Mouse (Mus musculus): ENCODE results near the gene Wfdc21. TPM values are rescaled to one million over a fixed set of nuclear protein-coding genes. Genes with fewer than 3 reads are reported as not detected.

Wfdc21 gene
- total and polyA plus RNA-seq, 2 experiments from 2014 or later = not detected

DNA sequence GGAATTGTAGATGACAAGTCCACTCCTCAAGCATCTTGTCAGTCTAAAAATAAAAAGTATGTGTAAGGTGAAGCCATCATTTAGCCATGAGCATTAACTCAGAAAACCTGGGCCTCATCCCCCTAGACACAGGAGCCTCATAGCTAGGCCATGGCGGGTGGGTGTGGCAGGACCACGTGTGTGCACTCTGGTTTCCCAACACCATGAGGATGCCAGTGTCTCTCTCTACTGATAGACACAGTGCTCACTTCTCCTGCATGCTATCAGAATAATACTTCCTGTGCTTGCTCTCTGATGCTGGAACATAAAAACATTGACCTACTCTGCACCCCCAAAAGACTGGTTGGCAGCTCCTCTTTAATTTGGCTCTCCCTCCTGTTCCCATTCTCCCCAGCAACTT lies 10.9 kb upstream of the Wfdc21 start:
- Histone ChIP-seq H3K4me3 (ENCODE audit: low read depth, low read length) (no peak overlapping the region), H3K9ac (replicated peaks; ENCODE audit: low read length, poor library complexity, severe bottlenecking) (no peak overlapping the region), H3K4me2 (ENCODE audit: low read depth, low read length, poor library complexity, severe bottlenecking) (no peak overlapping the region), H3K4me1 (ENCODE audit: insufficient read depth, low read length) (no peaks in the 10 kb centered on the region), H3K27me3 (ENCODE audit: insufficient read depth, low read length) (no peaks in the 10 kb centered on the region), H3K9me3 (ENCODE audit: low read length) (no peaks in the 10 kb centered on the region), H3K36me3 (ENCODE audit: insufficient read depth, low read length) (no peaks in the 10 kb centered on the region), H3K27ac (ENCODE audit: low read depth, low read length) (no peak overlapping the region)
- DNase-seq (ENCODE audit: low spot score) = no peak
- no peak for TF ChIP-seq CTCF (IDR thresholded peaks at IDR 0.05)
- whole genome bisulfite sequencing = 75% methylated on average over 2 of the region's 2 CpGs
- ATAC-seq (ENCODE audit: low FRiP score) = no peak

DNA sequence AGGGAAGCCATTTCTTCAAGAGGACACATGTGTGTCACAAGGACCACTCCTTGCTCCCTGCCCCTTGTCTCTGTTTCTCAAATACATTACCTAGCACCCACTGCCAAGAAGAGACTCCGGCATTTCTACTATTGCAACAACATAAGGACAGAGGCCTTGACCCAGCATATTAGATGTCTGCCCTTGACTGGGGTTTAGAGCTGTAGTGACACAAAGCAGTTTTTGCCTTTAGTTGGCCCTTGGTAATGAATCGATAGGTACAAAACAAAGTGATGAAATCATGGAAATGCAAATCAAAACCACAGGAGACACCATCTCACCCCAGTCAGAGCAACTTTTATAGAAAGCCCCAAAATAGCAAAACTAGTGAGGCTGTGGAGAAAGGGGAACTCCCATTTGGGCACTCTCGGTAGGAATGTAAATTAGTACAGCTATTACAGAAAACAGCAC lies 9.6 kb upstream of the Wfdc21 start:
- H3K4me2 ChIP-seq (ENCODE audit: low read depth, low read length, poor library complexity, severe bottlenecking) = no peak overlapping the region
- no peaks in the 10 kb centered on the region for H3K36me3 ChIP-seq (ENCODE audit: insufficient read depth, low read length)
- H3K27ac ChIP-seq (ENCODE audit: low read depth, low read length) = no peak overlapping the region
- no peak for TF ChIP-seq CTCF (IDR thresholded peaks at IDR 0.05)
- ATAC-seq (ENCODE audit: low FRiP score) (no peak), DNase-seq (ENCODE audit: low spot score) (no peak)
- no peaks in the 10 kb centered on the region for H3K4me1 ChIP-seq (ENCODE audit: insufficient read depth, low read length)
- H3K4me3 ChIP-seq (ENCODE audit: low read depth, low read length) = no peak overlapping the region
- H3K9me3 ChIP-seq (ENCODE audit: low read length) = no peaks in the 10 kb centered on the region
- 82% methylated on average over 3 of the region's 3 CpGs for WGBS
- H3K27me3 ChIP-seq (ENCODE audit: insufficient read depth, low read length) = peaks cover 8% of the 10 kb centered on the region; the same call in 1 of the 2 replicates
- no peak overlapping the region for H3K9ac ChIP-seq (replicated peaks; ENCODE audit: low read length, poor library complexity, severe bottlenecking)

DNA sequence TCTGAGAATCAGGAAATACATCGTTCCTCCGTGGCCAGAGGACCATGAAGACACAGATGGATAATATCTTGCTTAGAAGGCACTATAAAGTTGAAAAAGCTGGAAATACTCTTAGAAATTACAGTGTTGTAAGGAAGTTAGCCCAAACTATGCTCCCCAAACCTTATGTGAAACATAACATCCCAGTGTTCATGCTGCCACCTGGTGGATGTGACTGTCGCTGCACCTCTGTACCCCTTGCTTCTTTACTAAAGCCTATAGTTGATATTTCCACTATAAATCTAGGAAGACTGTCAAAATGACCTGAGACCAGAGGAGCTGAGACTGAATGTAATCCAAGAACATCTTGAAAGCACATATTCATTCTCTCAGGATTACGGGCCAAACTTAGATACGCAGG lies 7.5 kb upstream of the Wfdc21 start:
- DNase-seq (ENCODE audit: low spot score) (peak; percentile 83), ATAC-seq (ENCODE audit: low FRiP score) (no peak)
- Histone ChIP-seq H3K27me3 (ENCODE audit: insufficient read depth, low read length) (peaks cover 8% of the 10 kb centered on the region; the same call in 1 of the 2 replicates), H3K4me2 (ENCODE audit: low read depth, low read length, poor library complexity, severe bottlenecking) (no peak overlapping the region), H3K4me1 (ENCODE audit: insufficient read depth, low read length) (no peaks in the 10 kb centered on the region), H3K4me3 (ENCODE audit: low read depth, low read length) (no peak overlapping the region), H3K9me3 (ENCODE audit: low read length) (no peaks in the 10 kb centered on the region), H3K27ac (ENCODE audit: low read depth, low read length) (no peak overlapping the region), H3K36me3 (ENCODE audit: insufficient read depth, low read length) (no peaks in the 10 kb centered on the region), H3K9ac (replicated peaks; ENCODE audit: low read length, poor library complexity, severe bottlenecking) (no peak overlapping the region)
- WGBS = 20% methylated on average over 5 of the region's 5 CpGs
- TF ChIP-seq CTCF (IDR thresholded peaks at IDR 0.05) = peak; percentile 97

DNA sequence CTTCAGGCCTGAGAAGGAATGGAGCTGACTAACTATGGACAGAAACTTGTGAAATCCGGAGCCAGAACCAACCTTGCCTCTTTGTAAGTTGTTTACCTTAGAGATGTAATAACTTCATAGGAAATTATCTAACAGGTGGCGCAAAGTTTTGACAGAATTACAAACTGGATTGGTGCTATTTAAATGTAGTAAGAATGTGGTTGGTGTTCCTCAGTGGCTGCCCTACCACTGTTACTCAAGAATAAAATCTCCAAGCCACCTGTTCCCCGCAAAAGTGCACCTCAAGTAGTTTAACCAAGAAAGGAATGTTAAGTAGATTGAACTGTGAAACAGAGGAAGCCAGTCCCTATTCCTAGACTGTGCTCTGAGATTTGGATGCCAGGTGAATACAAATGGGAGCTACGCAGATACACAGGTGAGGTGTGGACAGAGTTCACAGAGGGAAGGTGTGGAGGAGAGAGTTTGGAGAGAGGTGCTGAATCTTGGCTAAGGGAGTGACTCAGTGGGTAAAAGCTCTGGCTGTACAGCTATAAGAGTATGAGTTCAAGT lies 6.2 kb upstream of the Wfdc21 start:
- WGBS = 84% methylated on average over 4 of the region's 4 CpGs
- DNase-seq (ENCODE audit: low spot score) = no peak
- no peak overlapping the region for H3K4me3 ChIP-seq (ENCODE audit: low read depth, low read length)
- ATAC-seq (ENCODE audit: low FRiP score) = no peak
- H3K27me3 ChIP-seq (ENCODE audit: insufficient read depth, low read length) = peaks cover 8% of the 10 kb centered on the region; the same call in 1 of the 2 replicates
- no peaks in the 10 kb centered on the region for H3K36me3 ChIP-seq (ENCODE audit: insufficient read depth, low read length)
- no peak for TF ChIP-seq CTCF (IDR thresholded peaks at IDR 0.05)
- no peak overlapping the region for H3K9ac ChIP-seq (replicated peaks; ENCODE audit: low read length, poor library complexity, severe bottlenecking)
- no peak overlapping the region for H3K27ac ChIP-seq (ENCODE audit: low read depth, low read length)
- no peaks in the 10 kb centered on the region for H3K4me1 ChIP-seq (ENCODE audit: insufficient read depth, low read length)
- H3K9me3 ChIP-seq (ENCODE audit: low read length) = no peaks in the 10 kb centered on the region
- no peak overlapping the region for H3K4me2 ChIP-seq (ENCODE audit: low read depth, low read length, poor library complexity, severe bottlenecking)

DNA sequence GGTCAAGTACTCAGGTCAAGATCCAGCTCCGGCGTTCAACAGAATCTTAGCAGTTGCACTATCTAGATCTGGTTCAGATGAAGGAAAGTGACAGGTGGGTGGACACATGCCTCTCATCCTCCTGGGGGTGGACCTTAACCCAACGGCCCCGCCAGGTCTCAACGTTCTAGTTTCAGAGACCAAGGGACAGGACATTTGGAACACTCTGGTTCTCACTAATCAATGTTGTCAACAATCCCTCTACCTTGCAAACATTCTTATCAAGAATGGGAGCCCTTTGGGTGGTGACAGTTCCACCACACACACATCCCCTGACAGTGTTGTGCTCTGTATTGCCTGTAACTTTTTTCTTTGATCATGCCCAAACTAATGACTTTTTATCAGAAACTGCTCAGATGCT lies 4.9 kb upstream of the Wfdc21 start:
- no peaks in the 10 kb centered on the region for H3K36me3 ChIP-seq (ENCODE audit: insufficient read depth, low read length)
- DNase-seq (ENCODE audit: low spot score) = no peak
- ATAC-seq (ENCODE audit: low FRiP score) = no peak
- no peaks in the 10 kb centered on the region for H3K9me3 ChIP-seq (ENCODE audit: low read length)
- no peak overlapping the region for H3K4me2 ChIP-seq (ENCODE audit: low read depth, low read length, poor library complexity, severe bottlenecking)
- TF ChIP-seq CTCF (IDR thresholded peaks at IDR 0.05) = no peak
- H3K4me1 ChIP-seq (ENCODE audit: insufficient read depth, low read length) = no peaks in the 10 kb centered on the region
- WGBS = 85% methylated on average over 5 of the region's 5 CpGs
- H3K27me3 ChIP-seq (ENCODE audit: insufficient read depth, low read length) = peaks cover 15% of the 10 kb centered on the region; the same call in 1 of the 2 replicates
- H3K9ac ChIP-seq (replicated peaks; ENCODE audit: low read length, poor library complexity, severe bottlenecking) = no peak overlapping the region
- H3K27ac ChIP-seq (ENCODE audit: low read depth, low read length) = no peak overlapping the region
- H3K4me3 ChIP-seq (ENCODE audit: low read depth, low read length) = no peak overlapping the region

DNA sequence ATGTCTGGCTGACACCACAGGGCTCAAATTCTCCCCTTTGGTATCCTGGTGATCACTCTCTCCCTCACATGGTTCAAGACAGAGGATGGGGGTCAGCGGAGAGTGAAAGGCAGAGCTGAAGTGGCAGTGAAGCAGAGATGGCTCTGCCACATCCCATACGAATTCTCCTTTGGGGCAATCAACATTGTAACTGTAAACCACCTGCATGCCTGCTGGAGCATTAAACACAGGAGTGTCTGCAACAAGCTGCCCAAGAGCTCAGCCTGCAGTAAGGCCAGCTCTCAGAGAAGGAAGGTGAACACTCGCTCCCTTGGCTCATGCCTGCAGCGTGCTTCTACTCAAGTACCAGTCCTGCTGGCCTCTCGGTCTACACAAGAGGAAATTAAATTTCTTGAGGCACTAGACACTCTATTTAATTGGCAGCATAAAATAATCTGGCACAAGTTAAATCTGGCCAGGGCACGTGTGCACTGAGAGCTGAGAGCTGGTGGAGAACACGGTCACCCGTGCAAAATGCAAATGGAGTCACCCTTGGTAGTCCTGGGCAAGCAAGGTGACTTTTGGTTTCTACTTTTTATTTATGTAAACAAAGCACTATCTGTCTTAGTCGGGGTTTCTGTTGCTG lies 3.9 kb upstream of the Wfdc21 start:
- Histone ChIP-seq H3K36me3 (ENCODE audit: insufficient read depth, low read length) (no peaks in the 10 kb centered on the region), H3K9me3 (ENCODE audit: low read length) (no peaks in the 10 kb centered on the region), H3K9ac (replicated peaks; ENCODE audit: low read length, poor library complexity, severe bottlenecking) (no peak overlapping the region), H3K27ac (ENCODE audit: low read depth, low read length) (no peak overlapping the region), H3K4me2 (ENCODE audit: low read depth, low read length, poor library complexity, severe bottlenecking) (no peak overlapping the region), H3K4me3 (ENCODE audit: low read depth, low read length) (no peak overlapping the region), H3K27me3 (ENCODE audit: insufficient read depth, low read length) (peaks cover 20% of the 10 kb centered on the region; the same call in 1 of the 2 replicates), H3K4me1 (ENCODE audit: insufficient read depth, low read length) (no peaks in the 10 kb centered on the region)
- DNase-seq (ENCODE audit: low spot score) (no peak), ATAC-seq (ENCODE audit: low FRiP score) (no peak)
- TF ChIP-seq CTCF (IDR thresholded peaks at IDR 0.05) = no peak
- 78% methylated on average over 9 of the region's 9 CpGs for WGBS

Data from midbrain, postnatal 0 days (tissue).